In the genomic region with DNA sequence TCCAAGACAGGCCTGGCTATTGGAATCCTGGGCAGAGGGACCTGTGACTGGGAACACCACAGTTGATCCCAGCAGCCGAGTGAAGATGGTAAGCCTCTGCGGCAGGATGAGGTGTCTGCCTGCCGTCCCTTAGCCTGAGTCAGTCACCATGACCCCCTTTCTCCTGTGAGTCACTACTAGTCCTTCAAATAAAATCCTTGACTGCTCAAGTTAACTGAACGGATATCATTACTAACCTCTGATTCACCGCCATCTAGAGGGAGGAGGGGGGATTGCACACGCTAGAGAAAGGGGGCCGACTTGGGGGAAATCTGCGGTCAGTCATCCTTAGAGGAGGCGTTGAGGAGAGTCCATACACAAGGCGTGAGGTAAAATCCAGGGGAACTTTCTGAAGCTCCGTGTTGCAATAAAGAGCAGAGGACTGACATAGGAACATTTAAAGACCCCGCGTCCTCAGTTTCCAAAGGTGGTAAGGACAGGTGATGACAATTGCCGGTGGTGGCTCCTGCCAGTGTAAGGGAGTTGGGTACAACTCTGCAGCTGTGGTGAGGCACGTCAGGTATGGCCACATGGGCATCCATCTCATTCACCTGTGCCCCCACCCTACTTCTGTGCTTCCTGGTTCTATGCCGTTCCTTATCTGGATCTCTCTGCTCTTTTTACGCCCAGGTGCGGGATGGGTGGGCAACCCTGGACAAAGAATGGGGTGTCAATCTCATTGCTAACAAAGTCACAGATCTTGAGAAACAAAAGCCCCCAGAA, we compare ENCODE assay signal across 8 mouse cellular contexts. TPM values are rescaled to one million over a fixed set of nuclear protein-coding genes. Genes with fewer than 3 reads are reported as not detected.
DNase-seq lines count a peak whose midpoint lies in the region; ATAC-seq lines count a peak whose summit lies in the region.
"Had no signal": no experiment of that assay in that cellular context is flagged by ENCODE, and none has a peak within 500 bp of the region (broad histone marks: within the 10 kb centered on the region; RNA-seq: fewer than 3 reads in every experiment).

No protein-coding gene starts in this region.

- no peak overlapping the region for H3K4me3 ChIP-seq in embryonic facial prominence, embryonic 11.5 days (ENCODE audit: low read depth, low read length)

- no peak overlapping the region for H3K4me2 ChIP-seq in embryonic facial prominence, embryonic 11.5 days (ENCODE audit: low read depth, low read length)

- H3K27me3 ChIP-seq in embryonic facial prominence, embryonic 11.5 days (ENCODE audit: control insufficient read depth, insufficient read depth, low read length): no peaks in the 10 kb centered on the region

- ATAC-seq in embryonic facial prominence, embryonic 11.5 days (replicated peaks; ENCODE audit: insufficient number of reproducible peaks, low FRiP score, low TSS enrichment, low read depth): peak; percentile 32

- no peak overlapping the region for H3K27ac ChIP-seq in embryonic facial prominence, embryonic 11.5 days (replicated peaks; ENCODE audit: low read depth, low read length)

- DNase-seq in MEL-GATA-1-ER (ENCODE audit: extremely low read depth, low read depth): peak; percentile 36
- peak; percentile 77 to 79 for DNase-seq in adrenal gland, postnatal 36 days
- DNase-seq in embryonic facial prominence, embryonic 11.5 days (ENCODE audit: low spot score): peak; percentile 84
- DNase-seq in heart, postnatal 4 days: peak; percentile 75
- DNase-seq in layer of hippocampus, adult 8-10 months (ENCODE audit: low spot score in 2 of 2): peak; percentile 45 to 54
- DNase-seq in lung, postnatal 10 days: peak; percentile 75
- peak; percentile 85 for DNase-seq in retina, embryonic 14.5 days (ENCODE audit: low spot score)

- peak overlapping the region; percentile 26 for H3K9ac ChIP-seq in embryonic facial prominence, embryonic 11.5 days (replicated peaks; ENCODE audit: low read length)

- H3K36me3 ChIP-seq in embryonic facial prominence, embryonic 11.5 days (replicated peaks; ENCODE audit: control insufficient read depth, insufficient read depth, low read depth, low read length): no peaks in the 10 kb centered on the region

- H3K4me1 ChIP-seq in embryonic facial prominence, embryonic 11.5 days (ENCODE audit: control insufficient read depth, insufficient read depth, low read length): no peaks in the 10 kb centered on the region

- no peaks in the 10 kb centered on the region for H3K9me3 ChIP-seq in embryonic facial prominence, embryonic 11.5 days (replicated peaks; ENCODE audit: control insufficient read depth, low read length)

- 34% methylated on average over 18 of the region's 18 CpGs for WGBS in embryonic facial prominence, embryonic 11.5 days

RNA-seq across cellular contexts. Expression of gene Lep, which starts 36.6 kb away (rescaled TPM):
- total RNA-seq in adrenal gland, postnatal 36 days (2021): 10 to 100 TPM in 1 of 2 experiments, 1 to 10 TPM in 1; 1.5 to 15.6 TPM
- not detected in 2 replicates for polyA plus RNA-seq in embryonic facial prominence, embryonic 11.5 days (2014; fragmentation: Nextera tagmentation; extraction: Ambion mirVana)
- under 1 TPM in 1 of 2 experiments, not detected in 1; 0.29 TPM for total RNA-seq in heart, postnatal 4 days (2021)
- total RNA-seq in layer of hippocampus, adult 8-10 months (2022): not detected
- total RNA-seq: layer of hippocampus, adult 18-20 months had no signal
